Mouse (Mus musculus) C2C12 (cell line): ENCODE measurements around the gene Enox1. TPM values are rescaled to one million over a fixed set of nuclear protein-coding genes. Genes with fewer than 3 reads are reported as not detected.

Experiments
- H3K27me3 ChIP-seq: one replicate; pipeline ENCODE4 v1.6.1; 2011; ENCODE audit not compliant: control insufficient read depth, insufficient read depth, insufficient read length
- H3K36me3 ChIP-seq: one replicate; pipeline ENCODE4 v1.6.1; 2011; ENCODE audit not compliant: control insufficient read depth, insufficient read depth
- H3K4me3 ChIP-seq: one replicate; pipeline ENCODE4 v1.5.1; 2011; ENCODE audit warnings: mild to moderate bottlenecking, control low read depth; ENCODE audit not compliant: poor library complexity, insufficient read depth, severe bottlenecking
- H3K79me2 ChIP-seq: one replicate; pipeline ENCODE4 v1.6.1; 2011; ENCODE audit not compliant: control insufficient read depth, insufficient read depth
- H3K79me3 ChIP-seq: one replicate; pipeline ENCODE4 v1.6.1; 2011; ENCODE audit warnings: low read depth, control low read depth
- H3ac ChIP-seq: one replicate; pipeline ENCODE3; 2011; ENCODE audit warnings: low read depth; ENCODE audit not compliant: control insufficient read depth, insufficient read length
- CEBPB ChIP-seq: IDR thresholded peaks from one replicate; pipeline ENCODE4 v1.6.1; 2011; ENCODE audit warnings: low read depth, mild to moderate bottlenecking, control low read depth, moderate library complexity
- CTCF ChIP-seq: IDR thresholded peaks from one replicate; pipeline ENCODE4 v1.5.1; 2011; ENCODE audit not compliant: control insufficient read depth, insufficient read depth, insufficient read length
- FOSL1 ChIP-seq: IDR thresholded peaks from one replicate; pipeline ENCODE4 v1.8.0; 2011; ENCODE audit warnings: mild to moderate bottlenecking, low read length; ENCODE audit not compliant: poor library complexity, insufficient read depth, severe bottlenecking
- MAX ChIP-seq: IDR thresholded peaks from one replicate; pipeline ENCODE4 v1.6.1; 2011; ENCODE audit warnings: mild to moderate bottlenecking, control low read depth
- MYOD1 ChIP-seq: IDR thresholded peaks from one replicate; pipeline ENCODE4 v1.6.1; 2011; ENCODE audit warnings: low read depth; ENCODE audit not compliant: control insufficient read depth, insufficient read length
- MYOG ChIP-seq: IDR thresholded peaks from one replicate; pipeline ENCODE4 v1.6.1; 2011; ENCODE audit not compliant: control insufficient read depth, insufficient read length; ENCODE audit errors: extremely low read depth
- USF1 ChIP-seq: IDR thresholded peaks from one replicate; pipeline ENCODE4 v1.6.1; 2011; ENCODE audit warnings: low read depth, mild to moderate bottlenecking, control low read depth, moderate library complexity
- polyA plus RNA-seq: library from polyadenylated mRNA; unstranded; fragments of >200 nt; fragmentation: generic; extraction: Trizol; gene quantifications from one replicate; pipeline ENCODE4 v1.2.1, GENCODE M21; 2012; ENCODE audit warnings: missing spikeins

Gene Enox1
- polyA plus RNA-seq, 1 experiment, result 0.75 TPM

GRCm38 (mm10) chr14:77585031-77585800 is 428.7 kb downstream of the Enox1 start:
- Histone ChIP-seq H3K36me3 (no peaks in the 10 kb centered on the region), H3ac (no peak overlapping the region), H3K79me3 (no peaks in the 10 kb centered on the region), H3K79me2 (no peaks in the 10 kb centered on the region), H3K4me3 (no peak overlapping the region), H3K27me3 (no peaks in the 10 kb centered on the region)
- TF ChIP-seq FOSL1, result no peak
- no peak for TF ChIP-seq MAX
- no peak for TF ChIP-seq CTCF
- no peak for TF ChIP-seq USF1
- no peak for TF ChIP-seq MYOG
- no peak for TF ChIP-seq CEBPB
- TF ChIP-seq MYOD1, result no peak

DNA sequence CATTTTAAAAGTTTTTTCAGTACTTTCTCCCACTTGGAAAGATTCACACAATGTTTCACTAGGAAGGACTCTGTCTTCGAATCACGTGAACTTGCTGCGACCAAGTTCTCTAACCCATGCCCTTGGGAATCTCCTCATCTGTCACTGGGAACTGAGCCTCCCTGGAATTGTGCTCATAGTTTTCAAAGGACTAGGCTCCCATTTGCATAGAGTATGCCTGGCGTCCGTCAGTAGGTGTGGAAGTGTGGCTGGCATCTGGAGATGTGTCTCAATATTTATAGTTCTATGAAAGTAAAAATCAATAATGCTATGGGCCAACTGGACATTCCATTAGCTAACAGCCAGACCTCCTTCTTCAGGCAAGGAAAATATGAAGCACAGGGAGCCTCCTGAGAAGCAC is 429.5 kb downstream of the Enox1 start:
- H3K79me3 ChIP-seq, result no peaks in the 10 kb centered on the region

DNA sequence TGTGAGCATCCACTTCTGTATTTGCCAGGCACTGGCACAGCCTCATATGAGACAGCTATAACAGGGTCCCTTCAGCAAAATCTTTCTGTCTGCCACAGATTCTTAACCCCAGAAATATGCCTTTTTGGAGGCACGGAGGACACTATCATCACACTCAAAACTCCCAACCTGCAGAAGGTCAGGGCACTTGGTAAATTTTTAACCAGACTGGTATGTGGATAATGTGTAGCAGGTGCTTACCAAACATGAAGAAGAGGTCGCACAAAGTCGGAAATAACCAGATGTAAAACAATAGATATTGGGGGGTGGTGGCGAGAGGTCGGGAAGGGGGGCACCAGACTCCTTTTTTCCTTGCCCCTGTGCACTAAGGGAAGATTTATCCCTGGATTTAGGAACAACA is 430.6 kb downstream of the Enox1 start:
- TF ChIP-seq MYOG (no peak), MAX (no peak), CEBPB (no peak), MYOD1 (no peak), FOSL1 (no peak), USF1 (no peak), CTCF (no peak)
- Histone ChIP-seq H3K79me2 (no peaks in the 10 kb centered on the region), H3K27me3 (no peaks in the 10 kb centered on the region), H3K79me3 (no peaks in the 10 kb centered on the region), H3K4me3 (no peak overlapping the region), H3K36me3 (no peaks in the 10 kb centered on the region), H3ac (no peak overlapping the region)

More for the DNA sequence above, 429.5 kb downstream of the Enox1 start:
- H3K36me3 ChIP-seq, result no peaks in the 10 kb centered on the region
- H3K27me3 ChIP-seq, result no peaks in the 10 kb centered on the region
- TF ChIP-seq FOSL1, result no peak
- no peak for TF ChIP-seq CEBPB
- no peak for TF ChIP-seq MYOG
- no peak for TF ChIP-seq CTCF
- TF ChIP-seq MYOD1, result no peak
- TF ChIP-seq USF1, result no peak
- no peak for TF ChIP-seq MAX
- H3K4me3 ChIP-seq, result no peak overlapping the region
- H3ac ChIP-seq, result no peak overlapping the region
- H3K79me2 ChIP-seq, result no peaks in the 10 kb centered on the region

DNA sequence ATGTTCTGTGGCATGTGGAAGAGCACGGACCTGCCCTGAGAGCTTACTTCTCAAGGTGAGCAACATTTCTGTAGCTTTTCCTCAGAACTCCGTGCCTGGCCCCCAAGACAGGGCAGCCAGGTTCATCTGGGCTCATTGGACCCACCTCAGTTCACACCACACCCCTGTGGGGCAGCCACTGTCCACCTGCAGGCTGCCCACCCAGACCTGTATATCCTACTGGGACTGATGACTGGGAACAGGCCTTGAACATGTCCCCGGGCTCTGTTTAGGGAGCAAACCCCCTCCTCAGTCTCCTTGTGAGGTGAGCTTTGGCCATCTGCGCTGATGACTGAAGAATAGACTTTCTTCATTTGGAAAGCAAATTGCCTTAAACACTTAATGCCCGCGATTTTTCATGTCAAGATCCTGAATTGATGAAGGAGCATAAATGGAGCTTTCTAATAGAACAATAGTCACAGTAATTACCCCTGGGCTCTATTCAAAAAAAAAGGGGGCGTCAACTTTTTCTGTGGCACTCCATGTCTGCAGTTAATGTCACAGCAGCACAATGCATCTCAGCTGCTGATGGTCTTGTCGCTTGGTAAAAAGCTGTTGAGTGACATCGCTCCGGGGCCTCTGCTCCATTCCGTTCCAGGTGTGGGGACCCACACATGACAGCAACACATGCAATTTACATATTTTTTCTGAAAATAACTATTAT is 436.7 kb downstream of the Enox1 start:
- TF ChIP-seq MYOD1, result no peak
- no peak for TF ChIP-seq USF1
- no peak for TF ChIP-seq MYOG
- TF ChIP-seq FOSL1, result no peak
- TF ChIP-seq CTCF, result no peak
- no peak for TF ChIP-seq MAX
- no peak for TF ChIP-seq CEBPB
- H3K27me3 ChIP-seq, result no peaks in the 10 kb centered on the region
- H3K36me3 ChIP-seq, result no peaks in the 10 kb centered on the region
- H3K4me3 ChIP-seq, result no peak overlapping the region
- H3ac ChIP-seq, result no peak overlapping the region
- no peaks in the 10 kb centered on the region for H3K79me3 ChIP-seq
- no peaks in the 10 kb centered on the region for H3K79me2 ChIP-seq

GRCm38 (mm10) chr14:77596216-77597175 is 439.9 kb downstream of the Enox1 start:
- H3K27me3 ChIP-seq, result no peaks in the 10 kb centered on the region
- no peaks in the 10 kb centered on the region for H3K79me2 ChIP-seq
- no peaks in the 10 kb centered on the region for H3K79me3 ChIP-seq
- H3ac ChIP-seq, result no peak overlapping the region
- H3K4me3 ChIP-seq, result no peak overlapping the region
- TF ChIP-seq MAX (no peak), CTCF (no peak), CEBPB (no peak)
- no peaks in the 10 kb centered on the region for H3K36me3 ChIP-seq
